Mouse (Mus musculus) lung, postnatal 0 days (tissue): ENCODE data around the gene Fbxw26.
"Not testable (repeated sequence)": the region's sequence is repeated elsewhere in the genome, so short reads cannot be mapped to it uniquely, and the experiment has no call there.

ENCODE experiments used
- CTCF ChIP-seq: IDR thresholded peaks from 2 replicates; pipeline ENCODE4 v1.5.1; 2016; ENCODE audit warnings: antibody characterized with exemption, mild to moderate bottlenecking
- EP300 ChIP-seq: IDR thresholded peaks from 2 replicates; pipeline ENCODE4 v1.6.1; 2016; ENCODE audit warnings: antibody characterized with exemption, mild to moderate bottlenecking, control low read depth

- not testable (repeated sequence) for TF ChIP-seq CTCF, EP300
Observed at GRCm38 (mm10) chr9:109766841-109767240, 21.0 kb upstream of the Fbxw26 start.
